ENCODE assay signal across 1 mouse cellular context in the genomic region with DNA sequence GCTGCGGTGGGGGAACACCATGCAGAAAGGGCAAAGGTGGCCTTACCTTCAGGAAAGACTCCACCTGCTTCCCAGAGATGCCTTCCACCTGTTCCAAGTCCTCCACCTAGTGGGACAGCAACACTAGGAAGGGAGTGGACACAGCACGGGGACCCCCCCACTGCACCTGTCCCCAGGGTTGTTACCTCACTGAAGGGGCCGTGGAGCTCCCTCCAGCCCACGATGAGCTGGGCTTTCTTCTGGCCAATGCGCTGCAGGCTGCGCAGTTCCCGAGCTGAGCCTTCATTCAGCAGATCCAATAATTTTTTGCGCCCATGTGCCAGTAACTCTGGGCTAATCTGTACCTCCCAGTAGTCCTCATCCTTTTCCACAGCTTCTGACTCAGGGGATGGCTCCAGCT.
TF ChIP-seq lines count a peak whose summit lies in the region.

No protein-coding gene starts in this region.

TF ChIP-seq in CH12.LX, 34 proteins besides CTCF, POLR2A, EP300 and RAD21:
- TF ChIP-seq NELFE (IDR thresholded peaks at IDR 0.05; ENCODE audit: low read depth, low read length) (no peak), MXI1 (IDR thresholded peaks at IDR 0.05; ENCODE audit: low read depth, low read length) (no peak), JUN (IDR thresholded peaks at IDR 0.05; ENCODE audit: insufficient read depth, low read depth, low read length) (no peak)
